Mouse (Mus musculus) gastrocnemius, postnatal 4 days (tissue): ENCODE data around the gene Ric8b. TPM values are rescaled to one million over a fixed set of nuclear protein-coding genes. Genes with fewer than 3 reads are reported as not detected.
A peak's percentile ranks its signal among the peaks of the same experiment; 100 is the strongest.

ENCODE experiments used
- DNase-seq, 2 experiments: peaks; one replicate each; pipeline ENCODE4 v3.0.0; 2021 to 2022; ENCODE audit warnings: low spot score in 2 of 2, mixed read lengths in 2 of 2
- total RNA-seq, 2 experiments: library from RNA; stranded (reverse); gene quantifications; 2 replicates each; pipeline ENCODE4 v1.2.3; 2021

Gene Ric8b
- total RNA-seq, 2 experiments from 2014 or later = 44.9 to 50.1 TPM

- DNase-seq = no peak
Measured at GRCm38 (mm10) chr10:85003190-85004026, 86.0 kb downstream of the Ric8b start.

GRCm38 (mm10) chr10:85006573-85007310, 89.3 kb downstream of the Ric8b start:
- no peak for DNase-seq

- no peak for DNase-seq
Measured at GRCm38 (mm10) chr10:85007861-85008840, 90.7 kb downstream of the Ric8b start.

GRCm38 (mm10) chr10:85011066-85011465, 93.7 kb downstream of the Ric8b start:
- no peak for DNase-seq

DNA sequence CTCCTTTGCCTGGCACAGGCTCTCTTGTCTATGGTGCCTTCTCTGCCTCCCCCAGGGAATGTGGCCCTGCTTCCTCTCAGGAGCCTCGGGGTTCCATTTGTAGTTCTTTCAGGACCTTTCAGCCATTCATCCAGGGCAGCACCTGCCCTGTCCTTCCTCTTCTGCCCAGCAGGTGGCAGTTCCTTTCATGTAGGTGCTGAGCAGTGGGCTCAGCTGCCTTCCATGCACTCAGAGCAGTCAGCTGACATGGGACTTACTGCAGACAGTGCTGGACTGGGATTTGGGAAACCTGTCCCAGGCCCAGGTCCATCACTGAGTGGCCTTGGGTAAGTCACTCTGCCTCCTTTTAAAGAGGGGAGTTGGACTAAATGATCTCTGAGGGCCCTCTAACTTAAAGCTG, 96.0 kb downstream of the Ric8b start:
- DNase-seq = peak in 1 of 2 experiments; percentile 31

DNA sequence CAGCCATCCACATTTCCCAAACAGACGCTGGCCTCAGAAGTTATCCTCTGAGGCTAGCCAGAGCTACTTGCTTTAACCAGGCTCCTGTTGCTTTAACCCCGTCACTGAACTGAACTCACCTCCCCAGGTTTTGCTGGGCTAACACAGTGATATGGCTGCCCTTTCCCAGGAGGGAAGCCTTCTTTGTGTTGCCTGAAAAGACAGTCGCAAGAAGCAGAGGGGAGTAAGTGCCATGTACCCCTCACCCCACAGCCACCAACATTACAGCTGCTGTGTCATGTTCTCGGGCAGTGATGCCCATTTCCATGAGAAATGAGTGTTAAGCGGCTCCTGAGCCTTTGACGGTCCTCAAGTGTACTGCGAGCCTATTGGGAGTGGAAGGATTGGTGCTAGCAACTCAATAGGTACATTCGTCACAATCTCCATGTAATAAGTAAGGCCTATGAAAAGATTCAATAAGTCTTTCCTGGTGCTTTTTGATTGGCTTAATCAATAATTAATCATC, 96.6 kb downstream of the Ric8b start:
- DNase-seq = no peak

- no peak for DNase-seq
Measured at GRCm38 (mm10) chr10:85014456-85014976, 97.1 kb downstream of the Ric8b start.

- no peak for DNase-seq
Measured at GRCm38 (mm10) chr10:85022647-85023312, 105.4 kb downstream of the Ric8b start.

GRCm38 (mm10) chr10:85023313-85023666, 105.9 kb downstream of the Ric8b start:
- DNase-seq = no peak

DNA sequence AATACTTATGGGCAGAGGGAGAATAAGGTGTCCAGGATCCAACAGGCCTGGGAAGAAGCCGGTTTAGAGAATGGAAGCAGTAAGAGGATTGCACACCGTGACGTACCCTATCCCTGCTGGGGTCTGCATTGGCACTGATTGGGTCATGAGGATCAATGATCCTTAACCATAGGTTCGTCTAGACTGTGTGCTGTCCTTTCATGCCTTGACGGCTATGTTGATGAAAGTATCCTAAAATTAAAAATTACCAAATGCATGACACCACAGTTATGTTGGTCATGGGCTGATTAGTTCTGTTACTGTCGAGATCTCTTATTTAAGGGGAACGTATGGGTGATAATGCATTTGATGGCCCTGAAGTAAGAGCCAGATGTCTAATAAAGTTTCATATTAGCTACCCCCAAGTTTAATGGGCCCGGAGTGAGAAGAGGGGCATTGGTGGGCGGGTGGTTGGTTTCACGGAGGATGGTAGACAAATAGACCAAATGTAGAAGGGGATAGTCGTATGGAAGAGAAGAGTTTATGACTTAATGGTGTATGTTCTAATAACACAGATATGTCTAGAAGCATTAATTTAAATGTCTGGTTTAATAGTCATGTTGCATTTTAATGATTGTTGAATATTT, 108.5 kb downstream of the Ric8b start:
- DNase-seq = no peak

- DNase-seq = peak in 1 of 2 experiments; percentile 64
Measured at GRCm38 (mm10) chr10:85027619-85028175, 110.3 kb downstream of the Ric8b start.

GRCm38 (mm10) chr10:85035131-85035725, 117.8 kb downstream of the Ric8b start:
- DNase-seq = no peak

GRCm38 (mm10) chr10:85038147-85038546, 120.7 kb downstream of the Ric8b start:
- no peak for DNase-seq

DNA sequence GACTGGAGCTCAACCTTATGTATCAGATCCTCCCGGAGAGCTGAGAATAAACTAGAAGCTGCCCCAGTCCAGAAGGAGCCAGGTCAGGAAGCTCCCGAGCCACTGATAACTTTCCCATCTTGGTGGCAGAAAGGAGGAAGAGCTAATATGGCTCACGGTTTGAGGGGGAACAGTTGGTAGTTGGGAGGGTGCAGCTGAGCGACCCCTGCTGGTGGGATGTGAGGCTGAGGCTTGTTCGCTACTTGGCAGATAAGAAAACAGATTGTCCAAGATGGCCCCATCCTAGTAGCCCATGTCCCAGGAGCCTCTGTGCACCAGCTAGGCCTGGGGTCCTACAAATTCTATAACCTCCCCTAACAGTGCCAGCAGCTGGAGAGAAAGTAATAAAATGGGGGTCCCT, 121.4 kb downstream of the Ric8b start:
- no peak for DNase-seq

- DNase-seq = no peak
Measured at GRCm38 (mm10) chr10:85044191-85044711, 126.8 kb downstream of the Ric8b start.

GRCm38 (mm10) chr10:85044732-85045720, 127.6 kb downstream of the Ric8b start:
- DNase-seq = peak in 1 of 2 experiments; percentile 55

DNA sequence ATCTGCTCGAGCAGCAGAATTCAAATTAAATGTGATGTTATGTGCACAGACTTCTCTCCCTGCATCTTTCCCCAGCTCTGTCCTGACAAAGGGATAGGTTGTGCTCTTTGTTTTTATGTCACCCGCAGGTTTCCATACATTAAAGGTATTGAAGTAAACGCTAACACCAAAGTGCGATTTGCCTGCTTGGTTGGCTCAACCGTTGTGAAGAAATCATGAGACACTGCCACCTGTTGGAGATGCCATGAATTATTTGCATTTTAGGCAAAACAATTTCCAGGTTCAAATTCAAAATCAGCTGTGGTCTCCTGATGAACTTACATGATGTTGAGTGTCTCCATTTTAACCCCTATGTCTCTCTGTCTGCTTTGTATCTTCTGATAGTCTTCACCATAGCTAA, 129.2 kb downstream of the Ric8b start:
- DNase-seq = no peak

DNA sequence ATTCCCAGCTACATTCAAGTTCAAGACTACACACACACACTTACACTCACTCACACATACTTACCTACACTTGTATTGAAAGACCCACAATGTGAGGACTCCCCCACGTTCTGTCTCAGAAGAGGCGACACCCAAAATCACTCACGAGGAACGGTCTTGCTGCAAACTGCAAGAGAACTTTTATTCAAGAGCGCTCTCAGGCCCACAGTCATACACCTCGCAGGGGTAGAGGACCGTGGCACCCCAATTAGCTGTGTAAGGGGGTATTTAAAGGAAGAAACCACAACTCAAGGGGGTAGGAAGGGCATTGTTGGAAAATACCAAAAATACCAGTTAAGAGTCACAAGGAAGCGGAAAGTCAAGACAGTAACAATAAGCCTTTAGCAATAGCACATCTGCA, 130.6 kb downstream of the Ric8b start:
- no peak for DNase-seq
